Mouse (Mus musculus): Measurements from ENCODE around the gene Katna1.

GRCm38 (mm10) chr10:7715056-7715455 is 10.7 kb upstream of the Katna1 start:
- no peak for TF ChIP-seq CTCF (IDR thresholded peaks at IDR 0.05; ENCODE audit: borderline replicate concordance, control insufficient read depth, extremely low read depth, insufficient read depth, low read length, poor library complexity)
- TF ChIP-seq POLR2A (IDR thresholded peaks at IDR 0.05; ENCODE audit: control insufficient read depth, extremely low read depth, insufficient read depth, low read length, poor library complexity): no peak
